Mouse (Mus musculus) adrenal gland, adult 8-10 months (tissue): ENCODE measurements around the gene Notch4. TPM values are rescaled to one million over a fixed set of nuclear protein-coding genes. Genes with fewer than 3 reads are reported as not detected.

Experiments
- DNase-seq: peaks from one replicate; pipeline ENCODE4 v3.0.0; 2022
- total RNA-seq, 4 experiments: library from RNA; stranded (reverse); gene quantifications; 2 replicates each; pipeline ENCODE4 v1.2.4; 2022

Gene Notch4
- total RNA-seq, 4 experiments from 2014 or later: 25.8 to 39.8 (median 36.6) TPM

DNA sequence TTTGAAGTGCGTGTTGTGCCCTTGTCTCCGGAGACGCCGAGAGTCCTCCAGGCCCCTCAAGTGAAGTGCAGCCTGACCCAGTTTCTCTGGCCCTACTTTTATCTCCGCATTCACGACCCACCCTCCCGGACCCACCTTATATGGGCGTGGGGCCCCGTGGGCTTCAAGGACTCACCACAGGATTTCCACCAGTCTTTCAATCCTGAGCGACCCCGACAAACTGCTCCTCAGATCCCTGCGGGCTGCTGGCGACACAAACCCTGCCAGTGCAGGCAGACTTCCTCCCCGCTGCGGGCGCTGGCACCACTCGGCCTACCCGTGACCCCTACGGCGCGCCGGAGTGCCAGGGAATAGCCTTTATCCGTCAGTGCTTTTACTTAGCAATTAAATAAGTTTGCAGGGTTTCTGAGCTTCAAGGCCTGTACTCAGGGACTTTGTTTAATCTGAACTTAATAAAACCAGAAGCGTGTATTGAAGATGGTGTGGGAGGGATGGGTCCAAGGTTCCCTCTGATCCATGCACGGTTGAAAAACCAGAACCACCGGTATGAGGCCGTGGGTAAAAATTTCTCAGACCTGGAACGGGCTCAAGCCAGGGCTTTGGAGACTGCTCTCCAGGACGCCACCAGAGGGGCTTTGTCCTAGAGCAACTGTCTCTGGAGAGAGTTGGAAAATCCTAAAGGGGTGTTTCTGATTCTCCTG lies 64.0 kb downstream of the Notch4 start, which contains the start of gene Ppt2:
Gene Ppt2, minus strand, starts transcription at position 568 of the 701 bp plus-strand sequence.
- no peak for DNase-seq

DNA sequence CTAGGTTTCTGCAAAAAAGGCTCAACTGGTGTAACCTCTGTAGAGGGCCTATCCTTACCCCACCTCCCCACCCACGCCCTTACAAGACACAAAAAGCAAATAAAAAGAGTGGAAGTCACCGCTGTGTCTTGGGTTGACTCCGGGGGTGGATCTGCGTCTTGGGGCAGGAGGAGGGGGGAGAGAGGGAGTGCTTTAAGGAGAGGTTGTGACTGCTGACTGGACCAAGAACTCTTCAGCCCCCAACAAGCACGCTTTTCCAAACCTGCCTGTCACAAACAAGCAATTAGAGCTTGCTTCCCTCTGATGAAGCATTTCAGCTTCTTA lies 64.5 kb downstream of the Notch4 start:
- no peak for DNase-seq

DNA sequence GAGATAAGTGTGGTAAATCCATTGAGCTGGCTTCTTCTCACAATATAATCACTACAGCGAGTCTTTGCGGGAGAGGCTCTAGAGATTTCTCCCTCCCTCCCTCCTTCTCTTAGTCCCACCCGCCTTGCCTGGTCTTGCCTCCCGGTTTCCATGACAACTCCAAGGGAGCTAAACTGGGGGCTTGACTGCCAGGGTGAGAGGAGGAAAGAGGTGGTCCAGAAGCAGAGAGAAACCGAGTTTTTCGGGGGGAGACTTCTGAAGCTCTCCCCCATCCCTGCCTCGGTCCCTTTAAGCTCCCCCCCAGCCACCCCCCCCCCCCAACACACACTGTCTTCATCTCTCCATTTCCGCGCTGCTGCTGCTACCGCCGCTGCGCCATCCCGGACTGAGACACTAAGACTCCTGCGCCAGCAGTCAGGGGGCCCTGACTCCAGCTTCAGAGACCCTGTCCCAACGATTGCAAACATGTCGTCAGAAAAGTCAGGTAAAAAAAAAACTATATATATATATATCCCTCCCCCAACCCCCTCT lies 65.2 kb downstream of the Notch4 start, which contains the start of gene Prrt1:
Gene Prrt1, plus strand, starts transcription at position 313 of the 531 bp plus-strand sequence.
- DNase-seq: no peak

DNA sequence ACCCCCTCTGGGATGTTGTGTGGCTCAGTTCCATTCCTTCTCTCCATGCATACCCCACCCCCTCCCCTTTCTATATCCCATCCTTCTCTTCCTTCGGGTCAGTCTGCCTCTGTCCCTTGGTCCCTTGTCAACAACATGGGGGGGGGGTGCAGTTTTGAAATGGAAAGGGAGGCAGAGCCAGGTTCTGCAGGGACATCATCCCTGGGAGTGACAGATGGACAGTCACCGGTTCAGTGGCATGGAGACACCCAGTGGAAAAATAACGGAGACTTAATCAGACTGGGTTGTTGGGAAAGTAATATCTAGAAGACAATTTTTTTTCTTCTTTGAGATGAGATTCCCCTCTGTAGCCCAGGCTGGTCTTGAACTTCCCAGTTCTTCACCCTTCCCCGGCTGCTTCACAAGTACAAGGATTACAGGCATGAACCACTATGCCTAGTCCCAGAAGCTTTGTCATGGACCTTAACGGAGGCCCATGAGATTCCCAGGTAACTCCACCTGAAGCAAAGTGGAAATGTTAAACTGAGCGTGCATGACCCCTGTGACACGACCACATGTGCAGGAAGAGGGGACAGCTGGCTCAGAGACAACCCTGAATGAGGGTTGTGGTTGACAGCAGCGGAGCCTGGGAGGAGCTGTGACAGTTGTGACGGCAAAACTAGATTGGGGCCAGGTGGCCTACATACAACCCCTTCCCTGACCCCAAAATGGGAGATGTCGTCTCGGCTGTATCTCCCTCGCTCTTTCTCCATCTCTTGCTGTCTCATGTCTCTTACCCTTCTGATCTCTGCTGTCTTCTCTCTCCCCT lies 65.9 kb downstream of the Notch4 start:
- DNase-seq: no peak

DNA sequence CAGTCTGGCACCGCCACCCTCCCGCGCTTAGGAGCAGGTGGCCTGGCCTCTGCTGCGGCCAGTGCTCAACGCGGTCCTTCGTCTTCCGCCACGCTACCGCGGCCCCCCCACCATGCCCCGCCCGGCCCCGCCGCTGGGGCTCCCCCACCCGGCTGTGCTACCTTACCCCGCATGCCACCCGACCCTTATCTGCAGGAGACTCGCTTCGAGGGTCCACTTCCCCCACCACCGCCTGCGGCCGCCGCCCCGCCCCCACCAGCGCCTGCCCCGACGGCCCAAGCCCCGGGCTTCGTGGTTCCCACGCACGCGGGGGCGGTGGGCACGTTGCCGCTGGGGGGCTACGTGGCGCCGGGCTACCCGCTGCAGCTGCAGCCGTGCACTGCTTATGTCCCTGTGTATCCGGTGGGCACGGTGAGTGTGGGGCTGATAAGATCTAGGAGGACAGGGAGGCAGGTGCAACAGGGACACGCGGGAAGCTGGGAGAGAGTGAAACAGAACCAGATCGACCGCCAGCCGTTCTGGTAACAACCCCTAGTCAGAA lies 66.8 kb downstream of the Notch4 start:
- no peak for DNase-seq

DNA sequence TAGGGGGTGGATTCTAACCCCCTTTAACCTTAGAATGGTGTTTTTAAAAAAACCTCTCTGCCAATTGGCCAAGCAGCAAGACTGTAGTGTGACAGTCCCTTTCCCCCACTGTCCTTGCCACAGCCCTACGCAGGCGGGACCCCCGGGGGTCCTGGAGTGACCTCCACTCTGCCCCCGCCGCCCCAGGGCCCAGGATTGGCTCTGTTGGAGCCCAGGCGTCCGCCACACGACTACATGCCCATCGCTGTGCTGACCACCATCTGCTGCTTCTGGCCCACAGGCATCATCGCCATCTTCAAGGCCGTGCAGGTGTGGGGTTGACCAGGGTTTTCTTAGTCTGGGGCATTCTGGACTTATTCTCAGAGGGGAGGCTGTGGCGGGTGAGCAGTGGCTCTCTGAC lies 67.6 kb downstream of the Notch4 start:
- DNase-seq: no peak

DNA sequence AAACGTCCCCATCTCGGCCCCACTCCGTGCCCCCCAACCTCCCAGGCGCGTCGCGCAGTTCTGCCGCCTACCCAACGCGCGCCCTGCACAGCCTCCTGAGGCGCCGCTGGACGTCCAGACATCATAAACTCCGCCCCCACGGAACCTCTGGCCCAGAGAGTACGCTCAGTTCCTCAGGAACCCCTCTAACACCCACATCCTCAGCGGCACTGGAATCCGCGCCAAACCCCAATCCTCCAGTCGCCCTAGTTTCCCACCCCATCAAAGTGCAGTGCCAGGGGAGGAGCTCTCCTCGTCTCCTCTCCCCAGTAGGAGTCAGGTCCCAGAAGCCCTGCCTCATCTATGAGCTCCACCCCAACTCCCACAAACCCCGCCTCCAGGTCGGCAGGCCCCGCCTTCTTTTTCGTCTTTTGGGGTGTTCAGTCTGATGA lies 68.2 kb downstream of the Notch4 start:
- DNase-seq: peak; percentile 83

DNA sequence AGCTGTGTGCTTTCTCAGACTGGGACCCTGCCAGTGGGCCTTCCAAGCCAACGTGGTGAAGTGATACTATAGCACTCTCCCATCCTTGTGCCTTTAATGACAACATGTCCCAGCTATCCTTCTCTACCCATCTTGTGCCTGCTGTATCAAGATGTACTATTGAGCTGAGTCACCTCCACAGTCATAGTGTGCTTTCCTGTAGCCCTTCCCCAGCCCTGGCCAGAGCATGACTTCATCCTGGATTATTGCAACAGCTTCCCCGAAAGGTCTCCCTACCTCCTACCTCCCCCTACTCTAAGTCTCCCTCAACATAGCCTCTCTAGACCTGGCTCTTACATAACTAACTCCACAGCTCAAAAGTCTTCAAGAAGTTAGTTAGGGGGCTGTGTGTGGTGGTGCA lies 71.6 kb downstream of the Notch4 start:
- DNase-seq: no peak

DNA sequence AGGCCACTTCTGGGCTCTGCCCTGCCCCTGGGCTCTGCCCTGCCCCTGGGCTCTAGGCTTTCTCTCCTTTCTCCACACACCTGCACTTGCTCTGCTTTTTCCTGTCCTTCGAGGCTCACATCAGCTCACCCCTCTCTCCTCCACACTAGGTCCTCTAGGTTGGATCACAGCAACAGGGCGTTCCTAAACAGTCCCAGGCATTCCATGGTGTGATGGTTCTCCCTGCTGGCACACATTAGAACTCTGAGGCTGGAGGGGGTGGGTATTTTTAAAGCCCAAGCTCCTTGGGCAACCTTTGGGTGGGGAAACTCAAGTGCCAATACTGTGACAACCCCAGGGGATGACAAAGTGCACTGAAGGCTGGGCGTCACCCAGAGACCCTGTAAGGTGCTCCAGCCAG lies 73.4 kb downstream of the Notch4 start:
- DNase-seq: no peak

Other genes starting within 250 kb of the Notch4 start
- gene H2-Eb2, start 238.6 kb upstream of the Notch4 start, total RNA-seq: not detected
- gene Btnl2, start 209.4 kb upstream of the Notch4 start, total RNA-seq: under 1 TPM; 0.40 to 0.90 (median 0.57) TPM
- not detected for gene Btnl1, start 187.1 kb upstream of the Notch4 start, total RNA-seq
- 1 to 10 TPM; 1.7 to 8.6 (median 5.6) TPM for gene BC051142, start 165.4 kb upstream of the Notch4 start, total RNA-seq
- not detected for gene Btnl4, start 87.0 kb upstream of the Notch4 start, total RNA-seq
- gene Btnl6, start 46.9 kb upstream of the Notch4 start, total RNA-seq: not detected
- gene Gpsm3, start 25.5 kb downstream of the Notch4 start, total RNA-seq: 1 to 10 TPM; 4.7 to 7.9 (median 6.4) TPM
- 10 to 100 TPM; 30.8 to 55.5 (median 44.0) TPM for gene Pbx2, start 27.0 kb downstream of the Notch4 start, total RNA-seq
- 1 to 10 TPM in 3 of 4 experiments, under 1 TPM in 1; 0.52 to 2.4 (median 1.4) TPM for gene Ager, start 33.6 kb downstream of the Notch4 start, total RNA-seq
- gene Rnf5, start 39.4 kb downstream of the Notch4 start, total RNA-seq: 100 to 1,000 TPM in 1 of 4 experiments, 10 to 100 TPM in 3; 72.6 to 101 (median 84.6) TPM
- gene Agpat1, start 40.0 kb downstream of the Notch4 start, total RNA-seq: 100 to 1,000 TPM in 3 of 4 experiments, 10 to 100 TPM in 1; 84.6 to 108 (median 101) TPM
- 1 to 10 TPM; 1.7 to 3.5 (median 1.9) TPM for gene Egfl8, start 51.7 kb downstream of the Notch4 start, total RNA-seq
- 10 to 100 TPM; 59.2 to 70.5 (median 64.3) TPM for gene Ppt2, start 64.2 kb downstream of the Notch4 start, total RNA-seq
- 10 to 100 TPM in 3 of 4 experiments, 1 to 10 TPM in 1; 7.0 to 36.3 (median 20.6) TPM for gene Prrt1, start 65.3 kb downstream of the Notch4 start, total RNA-seq
- gene Fkbpl, start 80.5 kb downstream of the Notch4 start, total RNA-seq: 10 to 100 TPM; 13.0 to 15.5 (median 15.1) TPM
- gene Atf6b, start 82.9 kb downstream of the Notch4 start, total RNA-seq: 10 to 100 TPM; 47.1 to 56.6 (median 51.1) TPM
- 10 to 100 TPM; 27.6 to 54.1 (median 41.4) TPM for gene Tnxb, start 106.3 kb downstream of the Notch4 start, total RNA-seq
- 100 to 1,000 TPM; 116 to 180 (median 142) TPM for gene C4b, start 179.6 kb downstream of the Notch4 start, total RNA-seq
- over 10,000 TPM in 2 of 4 experiments, 1,000 to 10,000 TPM in 2; 6,868 to 18,233 (median 12,184) TPM for gene Cyp21a1, start 240.3 kb downstream of the Notch4 start, total RNA-seq